Mouse (Mus musculus) CD4-positive helper T cell, adult 2 months (primary cell): ENCODE measurements around the gene Ubap1.

ENCODE experiments used
- DNase-seq: peaks from one replicate; pipeline ENCODE4 v3.0.0-alpha.2; 2012; ENCODE audit warnings: low read depth, missing footprints, low spot score

Ubap1 gene

DNA sequence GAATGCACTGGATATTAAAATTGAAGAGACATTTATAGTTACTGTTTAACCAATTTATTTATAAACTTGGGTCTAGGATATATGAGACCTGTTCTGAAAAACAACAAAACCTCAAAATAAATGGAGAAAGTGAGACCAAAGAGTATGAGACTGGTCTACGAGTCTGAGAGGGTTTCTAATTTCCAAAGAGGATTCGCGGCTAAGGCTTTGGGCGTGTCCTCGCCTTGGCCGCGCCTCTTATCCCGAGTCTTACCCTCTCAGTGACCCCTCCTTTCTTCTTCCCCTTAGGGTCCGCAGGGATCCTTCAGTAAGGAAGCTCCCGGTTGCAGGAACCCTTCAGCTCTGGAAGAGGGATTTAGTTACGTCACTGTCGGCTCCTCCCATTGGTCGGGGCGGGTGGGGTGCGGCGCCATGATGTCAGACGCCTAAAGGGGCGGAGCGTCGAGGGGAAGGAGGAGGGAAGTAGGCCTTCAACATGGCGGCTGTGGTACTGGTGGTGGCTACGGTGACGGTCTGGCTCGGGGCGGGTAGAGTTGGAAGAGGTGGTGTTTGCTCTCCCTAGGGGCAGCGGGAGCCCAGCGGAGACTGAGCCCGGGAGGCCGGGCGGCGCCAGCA, at the start of gene Ubap1:
Ubap1 (plus strand) TSS at position 413 of the 615 bp plus-strand sequence.
- DNase-seq, result peak; percentile 94

DNA sequence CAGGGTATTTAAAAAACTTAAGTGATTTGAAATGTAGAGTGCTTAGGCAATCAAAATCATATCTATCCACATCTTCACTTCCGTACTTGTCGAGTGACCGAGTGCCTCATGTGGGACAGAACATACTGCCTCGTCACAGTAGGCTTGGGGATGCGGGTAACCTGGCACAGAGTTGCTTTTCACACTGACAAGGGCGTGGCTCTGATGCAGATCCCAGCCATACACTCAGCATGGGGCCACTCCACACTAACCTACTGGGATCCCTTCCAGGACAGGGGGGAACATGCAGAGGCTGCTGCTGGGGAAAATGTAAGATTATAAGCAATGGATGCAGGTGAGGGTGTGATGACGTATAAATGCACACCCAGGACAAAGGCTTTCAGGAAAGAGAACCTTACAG, 45.1 kb upstream of the Ubap1 start:
- DNase-seq, result peak; percentile 16

DNA sequence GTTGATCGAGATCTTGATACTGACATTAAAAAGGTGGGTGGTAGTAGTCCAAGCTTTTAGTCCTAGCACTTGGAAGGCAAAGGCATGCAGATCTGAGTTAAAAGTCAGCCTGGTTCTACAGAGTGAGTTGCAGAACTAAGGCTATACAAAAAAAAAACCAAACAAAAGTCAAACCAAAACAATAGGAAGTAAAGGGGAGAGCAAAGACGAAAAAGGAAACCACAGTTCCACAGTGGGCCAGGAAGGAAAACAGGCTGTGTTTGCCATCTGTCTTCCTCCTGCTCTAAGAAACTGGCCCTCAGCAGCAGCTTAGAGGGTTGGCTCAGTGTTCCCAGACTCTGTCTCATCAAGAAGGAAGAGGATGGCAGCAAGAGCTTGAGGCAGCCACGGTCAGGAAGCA, 44.5 kb upstream of the Ubap1 start:
- peak; percentile 69 for DNase-seq

DNA sequence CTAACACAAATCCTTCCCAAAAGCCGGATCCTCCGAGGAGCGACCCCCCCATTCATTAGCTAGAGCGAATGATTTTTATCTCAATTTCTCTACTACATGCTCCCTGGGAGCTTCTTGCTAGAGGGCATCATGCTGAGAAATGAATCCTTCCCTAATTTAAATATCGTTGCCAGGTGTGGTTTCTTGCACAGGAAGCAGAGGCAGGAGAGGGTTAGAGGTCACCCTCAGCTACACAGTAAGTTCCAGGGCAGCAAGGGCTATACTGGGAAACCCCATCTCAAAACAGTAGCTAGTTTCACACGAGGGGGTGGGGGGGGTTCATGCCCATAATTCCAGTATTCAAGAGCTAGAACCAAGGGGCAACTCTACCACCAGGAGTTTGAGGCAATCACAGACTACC, 41.4 kb upstream of the Ubap1 start:
- peak; percentile 51 for DNase-seq

DNA sequence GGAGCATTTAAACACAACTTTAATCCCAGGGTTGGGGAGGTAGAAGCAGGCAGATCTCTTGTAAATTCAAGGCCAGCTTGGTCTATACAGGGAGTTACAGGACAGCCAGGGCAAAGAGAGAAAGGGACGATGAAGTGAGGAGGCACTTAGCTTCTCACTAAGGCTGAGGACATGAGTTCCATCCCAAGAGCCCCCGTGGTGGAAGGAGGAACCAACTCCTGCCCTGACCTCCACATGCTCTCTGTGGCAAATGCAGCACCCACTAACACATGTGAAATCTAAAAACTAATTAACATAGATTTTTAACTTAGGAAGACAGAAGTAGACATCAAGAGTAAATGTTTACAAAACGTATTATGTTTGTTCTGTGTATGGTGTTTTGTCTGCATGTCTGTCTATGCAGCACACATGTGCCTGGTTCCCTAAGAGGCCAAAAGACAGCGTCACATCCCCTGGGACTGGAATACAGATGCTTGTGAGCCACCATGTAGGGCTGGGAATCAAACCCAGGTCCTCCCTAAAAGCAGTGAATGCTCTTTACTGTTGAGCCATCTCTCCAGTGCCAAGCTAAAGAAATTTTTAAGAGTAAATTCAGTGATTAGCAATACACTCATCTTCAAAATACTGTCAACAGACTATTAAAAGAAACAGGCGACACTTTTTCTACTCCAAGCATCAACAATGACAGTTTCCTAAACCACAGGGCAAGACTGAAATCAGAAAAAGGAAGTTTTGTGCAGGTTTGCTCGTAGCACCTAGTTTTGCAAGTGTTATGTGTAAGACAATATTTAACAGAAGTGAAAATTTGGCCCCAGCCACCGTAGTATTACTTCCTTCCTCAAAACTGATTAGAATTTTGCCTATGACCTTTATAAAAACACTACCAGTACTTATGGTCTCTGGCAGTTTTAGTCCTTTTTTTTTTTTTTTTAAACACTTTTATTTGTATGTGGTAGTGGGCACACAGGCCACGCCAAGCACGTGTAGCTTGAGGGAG, 37.9 kb upstream of the Ubap1 start:
- DNase-seq, result no peak

DNA sequence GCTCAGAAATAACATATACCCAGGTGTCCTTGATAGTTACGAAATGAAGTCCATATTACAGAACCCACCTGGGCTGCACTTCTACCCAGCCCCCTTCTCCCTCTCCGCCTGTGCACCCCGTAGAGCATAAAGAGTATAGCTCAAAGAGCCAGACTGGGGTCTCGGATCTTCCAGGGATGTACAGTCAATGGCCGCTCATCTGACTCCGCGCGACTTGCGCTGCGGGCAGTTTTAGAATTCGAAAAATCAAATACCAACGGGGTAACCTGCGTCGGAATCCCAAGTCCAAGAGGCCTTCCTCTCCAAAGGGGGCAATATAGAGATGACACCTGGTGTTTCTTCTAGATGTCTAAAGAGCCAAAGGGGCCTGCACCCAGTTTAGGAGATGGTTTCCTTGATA, 35.1 kb upstream of the Ubap1 start:
- no peak for DNase-seq

DNA sequence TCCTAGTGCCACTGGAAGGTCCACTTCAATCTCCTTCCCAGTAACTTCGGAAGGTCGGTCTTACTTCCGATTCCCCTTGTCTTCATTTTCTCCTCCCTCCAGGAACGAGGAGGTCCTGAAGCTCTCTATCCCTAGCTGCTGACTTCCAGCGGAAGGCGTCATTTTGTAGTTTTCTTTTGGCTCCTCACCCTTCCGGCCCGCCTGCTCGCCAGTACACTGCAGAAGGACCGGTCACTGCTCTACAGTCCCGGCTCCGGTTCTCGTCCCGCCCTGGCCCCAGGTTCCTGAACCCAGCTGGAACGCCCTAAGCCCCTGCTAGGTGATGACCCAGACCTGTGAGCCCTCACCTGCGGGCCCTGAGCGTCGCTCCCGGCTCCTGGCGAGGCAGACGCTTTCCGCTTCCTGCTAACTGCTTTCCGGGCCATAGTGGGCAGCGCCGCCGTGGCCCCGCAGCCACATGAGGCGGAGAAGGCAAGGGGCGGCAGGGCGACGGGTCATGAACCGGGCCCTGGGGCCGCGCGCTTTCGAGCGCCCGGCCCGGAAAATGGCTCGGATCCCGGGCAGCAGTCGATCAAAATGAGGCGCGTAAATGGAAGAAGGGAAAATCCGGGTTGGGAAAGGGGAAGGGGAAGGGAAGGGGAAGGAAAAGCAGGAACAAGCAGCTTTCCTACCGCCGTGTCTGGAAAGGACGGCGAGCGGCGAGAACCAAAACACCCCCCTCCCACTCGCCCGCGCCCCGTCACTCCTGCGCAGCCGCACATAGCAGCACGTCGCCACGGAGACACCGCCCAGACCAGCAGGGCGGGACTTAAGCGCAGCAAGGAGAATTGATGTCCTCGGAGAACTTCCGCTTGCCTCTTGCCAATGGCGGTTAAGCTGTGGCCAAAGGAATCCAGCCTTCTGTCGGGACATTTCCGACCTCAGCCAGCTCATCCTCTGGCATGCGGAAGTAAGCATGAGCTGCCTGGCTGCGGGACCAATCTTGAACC, 34.4 kb upstream of the Ubap1 start, which contains the start of gene Dcaf12:
Dcaf12 (minus strand) TSS at position 749 of the 989 bp plus-strand sequence.
- peak; percentile 94 for DNase-seq

DNA sequence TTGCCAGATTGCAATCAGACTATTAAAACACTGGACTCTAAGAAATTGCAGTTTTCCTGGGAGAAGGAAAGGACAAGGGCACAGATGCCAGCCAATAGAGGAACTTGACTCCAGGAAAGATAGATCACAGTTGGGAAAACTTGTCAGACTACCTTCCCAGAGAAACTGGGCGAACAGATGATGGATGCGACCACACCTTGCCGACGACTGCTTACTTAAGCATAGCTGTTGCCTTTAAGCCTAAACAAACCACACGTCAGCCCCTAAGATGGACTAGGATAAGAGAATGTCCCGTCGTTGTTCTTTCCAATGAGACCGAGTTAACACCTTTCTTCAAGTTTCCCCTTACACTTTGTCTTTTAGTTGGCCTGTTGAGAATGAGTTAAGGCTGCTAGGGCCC, 33.6 kb upstream of the Ubap1 start:
- no peak for DNase-seq

DNA sequence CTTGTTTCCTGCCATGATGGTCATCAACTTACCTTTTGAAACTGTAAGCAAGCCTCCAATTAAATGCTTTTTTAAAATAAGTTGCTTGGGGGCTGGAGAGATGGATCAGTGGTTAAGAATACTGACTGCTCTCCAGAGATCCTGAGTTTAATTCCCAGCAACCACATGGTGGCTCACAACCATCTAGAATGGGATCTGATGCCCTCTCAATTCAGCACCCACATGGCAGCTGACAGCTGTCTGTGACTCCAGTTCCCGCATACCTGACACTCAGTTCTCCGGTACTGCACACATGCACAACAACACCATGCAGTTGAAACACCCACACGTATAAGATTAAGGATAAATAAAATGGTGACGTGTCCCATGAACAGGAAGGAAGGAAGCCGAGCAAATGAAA, 30.5 kb upstream of the Ubap1 start:
- no peak for DNase-seq

DNA sequence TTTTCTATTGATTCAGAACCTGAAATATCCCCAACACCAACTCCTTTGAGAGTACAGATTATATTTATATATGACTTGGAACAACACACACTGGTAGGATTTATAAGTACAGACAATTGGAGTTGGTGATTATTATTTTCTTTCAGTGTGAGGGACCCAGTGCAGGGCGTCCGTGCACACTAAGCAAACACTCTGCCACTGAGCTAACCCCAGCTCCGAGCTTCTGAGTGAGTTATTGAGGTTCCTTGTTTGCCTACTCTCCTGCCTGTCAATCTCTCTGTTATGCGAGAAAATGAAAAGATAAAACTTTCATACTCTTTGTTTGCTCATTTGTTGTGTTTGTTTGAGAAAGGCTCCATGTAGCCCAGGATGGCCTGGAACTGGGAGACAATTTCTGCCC, 27.8 kb upstream of the Ubap1 start:
- DNase-seq, result no peak

DNA sequence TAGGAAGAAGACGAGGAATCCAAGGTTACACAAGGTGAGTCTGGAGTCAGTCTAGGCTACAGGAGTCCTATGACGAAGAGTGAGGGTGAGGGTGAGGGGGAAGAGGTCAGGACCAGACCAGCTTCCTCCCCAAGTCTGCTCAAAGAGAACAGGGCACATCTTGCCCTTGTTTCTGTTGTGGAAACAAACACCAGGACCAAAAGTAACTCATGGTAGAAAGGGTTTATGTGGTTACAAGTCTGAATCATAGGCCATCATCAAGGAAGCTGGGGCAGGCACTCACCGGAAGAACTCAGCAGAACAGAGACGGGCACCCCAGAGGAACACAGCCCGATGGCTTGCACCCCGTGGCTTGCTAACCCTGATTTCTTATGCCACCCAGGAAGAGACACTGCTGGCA, 21.9 kb upstream of the Ubap1 start:
- DNase-seq, result peak; percentile 47

DNA sequence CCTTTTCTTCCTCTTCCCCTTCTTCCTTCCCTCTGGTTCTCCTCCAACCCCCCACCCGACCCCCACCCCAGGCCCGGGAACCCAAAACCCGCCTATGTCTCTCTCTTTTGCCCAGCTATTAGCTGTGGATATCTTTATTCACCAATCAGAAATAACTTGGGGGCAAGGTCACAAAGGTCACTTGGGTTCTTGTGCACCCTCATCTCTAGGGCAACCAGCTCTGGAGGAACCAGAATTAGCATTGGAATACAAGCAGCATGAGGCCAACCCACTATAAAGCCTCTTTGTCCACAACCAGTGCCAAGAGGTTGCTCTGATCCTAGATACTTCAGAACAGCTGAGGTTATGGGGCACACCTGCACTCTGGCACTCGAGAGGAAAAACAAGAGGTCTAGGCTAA, 19.3 kb upstream of the Ubap1 start:
- DNase-seq, result no peak

DNA sequence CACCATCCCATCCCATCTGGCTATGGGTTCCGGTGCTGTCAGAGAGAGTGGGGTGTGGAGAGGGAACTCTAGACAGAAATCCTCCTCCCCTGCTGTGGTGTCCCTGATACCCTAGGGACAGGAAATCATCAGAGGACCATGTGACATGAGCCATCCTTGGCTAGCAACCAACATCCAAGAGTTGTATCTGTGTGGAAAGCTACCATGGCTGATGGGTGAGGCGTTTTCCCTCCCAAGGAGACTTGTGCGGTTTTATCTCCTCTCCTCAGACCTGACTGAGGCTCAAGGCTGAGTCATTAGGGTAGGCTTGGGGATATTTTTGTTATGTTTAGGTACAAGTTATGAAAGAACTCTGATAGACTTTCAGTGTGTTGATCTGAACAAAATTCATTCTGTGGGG, 17.7 kb upstream of the Ubap1 start:
- no peak for DNase-seq

DNA sequence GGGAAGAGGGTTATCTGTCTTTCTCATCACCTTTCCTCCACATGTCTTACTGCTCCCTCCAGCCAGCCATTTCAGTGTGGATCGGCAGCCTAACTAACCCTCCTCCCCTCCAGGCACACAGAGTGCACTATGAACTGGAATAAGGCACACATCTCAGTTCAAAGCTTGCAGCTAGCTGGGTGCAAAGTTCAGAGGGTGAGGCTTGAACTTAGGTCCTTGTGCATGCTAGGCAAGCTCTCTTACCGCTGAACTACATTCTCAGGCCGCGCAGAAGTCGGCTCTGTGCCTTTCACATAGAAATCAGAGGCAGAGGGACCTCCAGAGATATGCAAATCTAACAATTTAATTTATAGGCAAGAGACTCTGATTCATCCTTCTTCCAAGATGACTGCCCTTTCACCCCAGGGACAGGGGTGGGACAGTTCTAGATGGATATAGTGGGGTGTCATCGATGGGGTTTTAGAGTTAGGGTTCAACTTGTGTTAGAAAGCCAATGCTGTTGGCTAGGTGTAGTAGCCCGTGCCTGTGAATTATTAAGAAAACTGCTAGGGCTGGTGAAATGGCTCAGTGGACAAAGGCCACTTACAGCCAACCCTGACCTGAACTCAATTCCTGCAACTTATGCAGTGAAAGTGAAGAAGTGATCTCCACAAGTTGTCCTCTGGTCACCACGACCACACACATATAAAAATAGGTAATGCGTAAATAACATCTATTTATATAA, 16.9 kb upstream of the Ubap1 start:
- no peak for DNase-seq

DNA sequence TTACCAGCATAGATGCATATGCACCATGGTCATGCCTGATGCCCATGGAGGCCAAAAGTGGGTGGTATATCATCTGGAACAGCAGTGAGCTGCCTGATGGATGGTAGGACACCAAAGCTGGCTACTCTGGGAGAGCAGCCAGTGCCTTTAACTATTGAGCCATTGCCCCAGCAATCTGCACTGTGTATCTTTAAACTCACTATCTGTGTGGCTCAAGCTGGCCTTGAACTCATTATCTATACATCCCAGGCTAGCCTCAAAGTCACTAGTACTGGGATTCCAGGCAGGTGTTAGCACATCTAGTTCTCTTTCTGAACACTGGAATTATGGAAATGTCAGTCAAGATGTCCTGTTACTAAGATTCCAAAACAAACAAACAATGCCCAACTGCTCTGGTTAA, 12.2 kb upstream of the Ubap1 start:
- DNase-seq, result no peak

DNA sequence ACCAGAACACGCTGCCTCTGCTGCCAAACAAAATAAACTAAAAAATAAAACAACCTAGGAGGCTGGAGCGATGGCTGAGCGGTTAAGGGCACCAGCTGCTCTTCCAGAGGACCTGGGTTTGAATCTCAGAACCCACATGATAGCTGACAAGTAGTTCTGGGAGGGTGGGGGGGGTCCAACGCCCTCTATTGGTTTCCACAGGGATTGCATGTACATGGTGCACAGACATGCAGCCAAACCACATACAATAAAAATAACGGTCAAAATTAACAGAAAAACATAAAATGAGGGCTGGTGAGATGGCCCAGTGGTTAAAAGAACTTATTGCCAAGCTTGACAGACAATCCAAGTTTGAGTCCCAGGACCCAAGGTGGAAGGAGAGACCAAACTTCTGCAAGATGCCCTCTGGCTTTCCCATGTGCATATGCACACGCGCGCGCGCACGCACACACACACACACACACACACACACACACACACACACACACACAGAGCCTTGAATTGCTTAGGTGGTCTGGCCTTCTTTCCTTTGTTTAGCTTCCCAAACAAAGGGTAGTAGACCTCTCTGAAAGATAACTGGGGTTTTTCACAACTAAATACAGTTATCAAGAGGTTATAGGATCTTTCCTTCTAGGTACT, 7.8 kb upstream of the Ubap1 start:
- DNase-seq, result no peak

DNA sequence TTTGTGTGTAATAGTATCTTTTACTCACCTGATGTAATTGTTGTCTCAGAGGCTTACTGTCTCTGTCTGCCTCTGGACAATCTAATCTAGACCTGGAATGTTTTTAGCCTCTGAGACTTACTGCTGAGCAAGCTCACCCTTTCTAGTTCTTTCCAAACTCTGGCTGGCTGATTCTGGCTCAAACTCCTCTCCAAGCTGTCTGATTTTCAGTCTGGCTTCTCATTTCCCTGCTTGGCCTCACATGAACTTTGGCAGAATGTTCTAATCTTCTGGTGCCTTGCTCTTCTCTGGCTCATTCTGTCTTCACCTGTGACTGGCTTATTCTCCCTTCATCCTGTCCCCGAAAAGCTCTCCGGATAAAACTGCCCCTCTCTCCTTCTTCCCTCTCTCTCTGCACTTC, 2.8 kb upstream of the Ubap1 start:
- DNase-seq, result no peak

DNA sequence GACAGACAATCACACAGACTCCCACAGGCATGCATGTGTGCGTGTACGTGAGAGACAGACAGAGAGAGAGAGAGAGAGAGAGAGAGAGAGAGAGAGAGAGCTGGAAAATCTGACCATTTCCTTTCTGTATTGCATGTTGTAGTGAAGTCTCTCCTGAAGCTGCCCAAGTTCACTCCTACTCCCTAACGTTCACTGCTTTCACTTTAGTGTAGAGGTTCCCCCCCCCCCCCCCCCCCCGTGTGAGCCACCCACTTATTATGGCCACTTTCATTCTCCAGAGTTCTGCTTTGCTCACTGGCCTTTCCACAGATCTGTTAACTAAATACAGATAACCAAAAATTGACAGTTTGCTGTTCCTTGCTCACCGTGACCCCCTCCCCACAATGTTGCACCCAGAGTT, 957 bp upstream of the Ubap1 start:
- DNase-seq, result peak; percentile 67

DNA sequence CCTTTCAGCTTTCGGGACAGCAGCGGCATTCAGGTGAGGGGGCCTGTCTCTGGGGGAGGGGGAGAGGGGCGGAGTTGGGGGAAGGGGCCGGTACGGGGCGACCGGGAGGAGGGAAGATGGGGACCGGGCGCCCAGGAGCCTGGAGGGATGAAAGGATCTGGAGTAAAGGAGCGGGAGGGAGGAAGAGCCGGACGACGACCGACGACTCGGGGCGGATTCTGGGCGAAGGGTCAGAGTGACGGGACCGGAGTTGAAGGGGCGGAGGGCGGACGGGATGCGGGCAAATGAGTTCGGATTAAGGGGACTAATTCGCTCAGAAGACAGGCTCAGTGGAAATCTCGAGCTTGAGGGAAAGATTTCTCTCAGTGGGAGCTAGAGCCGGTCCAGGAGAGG, 399 bp downstream of the Ubap1 start:
- no peak for DNase-seq

DNA sequence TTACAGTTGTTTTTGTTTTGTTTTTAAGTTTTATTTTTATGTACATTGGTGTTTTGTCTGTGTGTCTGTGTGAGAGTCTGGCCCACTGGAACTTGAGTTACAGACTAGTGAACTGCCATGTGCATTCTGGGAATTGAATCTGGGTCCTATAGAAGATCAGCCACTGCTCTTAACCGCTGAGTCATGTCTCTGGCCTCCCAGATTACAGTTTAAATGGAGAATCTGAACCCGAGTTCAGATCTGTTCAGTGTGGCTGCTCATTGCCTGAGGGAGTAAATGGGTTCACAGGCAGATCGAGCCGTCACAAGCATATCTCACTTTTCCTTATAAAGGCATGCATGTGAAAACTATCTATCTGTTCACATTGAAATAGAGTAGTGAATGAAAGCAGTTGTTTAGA, 4.0 kb downstream of the Ubap1 start:
- no peak for DNase-seq

DNA sequence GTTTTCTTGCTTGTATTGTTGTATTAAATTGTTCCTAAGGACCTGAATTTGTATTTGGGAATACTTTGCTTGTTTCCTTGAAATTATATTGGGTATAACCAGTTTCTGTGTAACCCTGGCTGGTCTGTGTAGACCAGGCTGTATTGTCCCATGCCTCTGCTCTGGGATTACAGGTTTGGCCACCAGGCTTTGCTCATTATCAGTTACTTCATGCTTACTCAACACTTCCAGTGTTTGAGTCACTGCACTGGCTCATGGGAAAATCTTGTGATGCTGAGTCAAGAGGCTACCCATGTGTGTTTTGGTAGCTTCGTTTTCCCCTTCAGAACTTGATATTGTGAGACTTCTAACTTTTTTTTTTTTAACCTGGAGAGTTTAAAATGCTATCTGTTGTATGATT, 4.5 kb downstream of the Ubap1 start:
- DNase-seq, result peak; percentile 18
